Mouse (Mus musculus) cerebellum, postnatal 25 days (tissue): ENCODE data around the gene Prl7b1.

Experiments used
- DNase-seq, 2 experiments: peaks; one replicate each; pipeline ENCODE4 v3.0.0; 2021; ENCODE audit warnings: mixed read lengths in 2 of 2

Prl7b1 gene

DNA sequence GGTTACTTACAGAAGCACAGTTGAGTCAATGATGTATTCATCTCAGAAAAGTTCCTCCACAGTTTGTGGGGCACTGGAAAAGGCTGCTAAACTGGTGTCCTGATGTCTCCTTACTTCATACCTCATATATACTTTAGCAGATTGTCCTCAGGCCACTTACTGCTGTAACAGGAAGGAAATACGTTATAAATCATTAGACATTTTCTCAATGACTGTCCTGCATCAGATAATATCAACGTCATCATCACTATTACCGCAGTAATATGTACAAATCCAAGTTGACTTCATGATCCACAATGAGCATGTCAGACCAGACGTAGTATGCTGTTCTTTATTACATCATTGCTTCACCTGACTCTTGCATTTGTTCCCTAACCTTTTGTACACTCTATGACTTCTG lies at the start of gene Prl7b1:
Gene Prl7b1, minus strand, starts transcription at position 101 of the 400 bp plus-strand sequence.
- DNase-seq = no peak

DNA sequence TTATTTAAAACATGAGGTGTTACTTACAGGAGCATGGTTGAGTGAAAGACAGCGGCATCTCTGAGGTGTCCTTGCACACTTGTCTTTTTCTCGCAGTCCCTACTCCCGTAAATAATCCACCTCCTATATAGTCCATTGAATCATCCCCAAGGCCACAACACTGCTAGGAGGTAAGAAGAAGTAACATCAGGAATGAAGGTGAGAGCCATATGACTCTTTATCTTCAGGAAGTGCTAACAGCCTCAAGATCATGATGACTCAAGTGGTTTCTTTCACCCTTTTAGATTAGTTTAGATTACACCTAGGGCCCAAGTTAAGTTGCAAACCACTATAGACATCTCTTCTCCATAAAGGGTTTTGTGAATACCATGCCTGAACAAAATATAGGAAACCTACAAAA lies 32.0 kb upstream of the Prl7b1 start, which contains the start of gene Prl7a1:
Gene Prl7a1, minus strand, starts transcription at position 101 of the 400 bp plus-strand sequence.
- DNase-seq = no peak

DNA sequence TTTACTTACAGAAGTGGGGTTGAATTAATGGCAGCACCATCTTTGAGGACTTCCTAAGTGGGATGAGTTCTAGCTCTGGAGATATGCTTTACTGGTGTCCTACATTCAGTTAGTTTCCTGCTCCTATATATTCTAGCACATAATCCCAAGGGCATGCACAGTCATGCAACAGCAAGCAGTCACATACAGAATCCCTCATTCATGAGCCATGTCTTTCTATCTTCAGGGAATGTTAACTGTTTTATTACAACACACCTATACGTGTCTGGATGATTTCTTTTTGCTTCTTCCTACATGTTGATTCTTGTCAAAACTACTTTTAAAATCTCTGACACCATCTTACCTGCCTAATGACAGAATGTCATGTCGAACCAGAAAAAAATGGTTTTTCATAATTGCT lies 28.3 kb downstream of the Prl7b1 start, which contains the start of gene Prl8a1:
Gene Prl8a1, minus strand, starts transcription at position 101 of the 400 bp plus-strand sequence.
- DNase-seq = no peak

DNA sequence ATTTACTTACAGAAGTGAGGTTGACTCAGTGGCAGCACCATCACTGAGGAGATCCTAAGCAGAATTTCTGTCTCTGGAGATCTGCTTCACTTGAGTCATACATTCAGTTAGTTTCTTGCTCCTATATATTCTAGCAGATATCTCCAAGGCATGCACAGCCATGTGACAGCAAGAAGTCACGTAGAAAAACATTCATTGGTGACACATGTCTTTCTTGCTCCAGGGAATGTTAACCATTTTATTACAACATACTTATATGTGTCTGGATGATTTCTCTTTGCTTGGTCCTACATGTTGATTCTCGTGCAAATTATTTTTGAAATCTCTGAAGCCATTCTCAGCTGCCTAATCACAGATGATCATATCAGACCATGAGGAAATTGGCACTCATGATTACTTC lies 45.9 kb downstream of the Prl7b1 start, which contains the start of gene Prl8a9:
Gene Prl8a9, minus strand, starts transcription at position 101 of the 400 bp plus-strand sequence.
- DNase-seq = no peak

DNA sequence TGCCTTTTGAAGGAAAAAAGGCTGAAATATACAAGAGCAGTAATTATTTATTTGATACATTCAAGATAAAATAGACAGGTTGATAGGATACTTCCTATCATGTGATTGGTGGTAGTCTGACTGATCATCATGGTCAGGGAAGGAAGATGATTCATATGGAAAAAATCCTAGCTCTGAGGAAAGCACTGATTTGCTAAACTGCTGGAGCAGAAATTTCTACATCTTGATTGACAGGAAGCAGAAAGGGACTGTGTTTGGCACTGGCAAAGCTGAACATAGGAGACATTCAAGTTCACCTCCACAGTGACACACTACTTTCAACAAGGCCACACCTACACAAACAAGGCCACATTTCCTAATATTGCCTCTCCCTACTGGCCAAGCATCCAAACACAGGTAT lies 57.0 kb downstream of the Prl7b1 start:
- no peak for DNase-seq
